Mouse (Mus musculus): ENCODE measurements around the gene Spata13. TPM values are rescaled to one million over a fixed set of nuclear protein-coding genes. Genes with fewer than 3 reads are reported as not detected.

Gene Spata13
- 17.6 and 22.2 TPM in 2 replicates for polyA plus RNA-seq (2012; rRNA removed)

- peak; percentile 57 for DNase-seq (ENCODE audit: low read depth)
Observed at GRCm38 (mm10) chr14:60633961-60634864, at the start of gene Spata13. Gene Spata13, plus strand, starts transcription at chr14:60634001.

- DNase-seq (ENCODE audit: low read depth): no peak
Observed at GRCm38 (mm10) chr14:60586687-60587453, 46.9 kb upstream of the Spata13 start.

GRCm38 (mm10) chr14:60589001-60589400, 44.8 kb upstream of the Spata13 start:
- DNase-seq (ENCODE audit: low read depth): no peak

- DNase-seq (ENCODE audit: low read depth): no peak
Observed at GRCm38 (mm10) chr14:60592339-60592738, 41.5 kb upstream of the Spata13 start.

- DNase-seq (ENCODE audit: low read depth): no peak
Observed at GRCm38 (mm10) chr14:60592822-60593221, 41.0 kb upstream of the Spata13 start.

GRCm38 (mm10) chr14:60597571-60597970, 36.2 kb upstream of the Spata13 start:
- no peak for DNase-seq (ENCODE audit: low read depth)

GRCm38 (mm10) chr14:60599044-60599443, 34.8 kb upstream of the Spata13 start:
- no peak for DNase-seq (ENCODE audit: low read depth)

- no peak for DNase-seq (ENCODE audit: low read depth)
Observed at GRCm38 (mm10) chr14:60605564-60605963, 28.2 kb upstream of the Spata13 start.

GRCm38 (mm10) chr14:60606194-60606593, 27.6 kb upstream of the Spata13 start:
- DNase-seq (ENCODE audit: low read depth): no peak

GRCm38 (mm10) chr14:60607743-60608142, 26.1 kb upstream of the Spata13 start:
- peak; percentile 38 for DNase-seq (ENCODE audit: low read depth)

GRCm38 (mm10) chr14:60609160-60609559, 24.6 kb upstream of the Spata13 start:
- DNase-seq (ENCODE audit: low read depth): peak; percentile 24

- no peak for DNase-seq (ENCODE audit: low read depth)
Observed at GRCm38 (mm10) chr14:60612671-60613070, 21.1 kb upstream of the Spata13 start.

- DNase-seq (ENCODE audit: low read depth): no peak
Observed at GRCm38 (mm10) chr14:60621076-60621475, 12.7 kb upstream of the Spata13 start.

- no peak for DNase-seq (ENCODE audit: low read depth)
Observed at GRCm38 (mm10) chr14:60625486-60625885, 8.3 kb upstream of the Spata13 start.

- DNase-seq (ENCODE audit: low read depth): no peak
Observed at GRCm38 (mm10) chr14:60629887-60630460, 3.8 kb upstream of the Spata13 start.

- no peak for DNase-seq (ENCODE audit: low read depth)
Observed at GRCm38 (mm10) chr14:60630981-60631380, 2.8 kb upstream of the Spata13 start.

GRCm38 (mm10) chr14:60634877-60635771, 1.3 kb downstream of the Spata13 start:
- no peak for DNase-seq (ENCODE audit: low read depth)

- DNase-seq (ENCODE audit: low read depth): no peak
Observed at GRCm38 (mm10) chr14:60635911-60636607, 2.3 kb downstream of the Spata13 start.

GRCm38 (mm10) chr14:60636608-60636980, 2.8 kb downstream of the Spata13 start:
- no peak for DNase-seq (ENCODE audit: low read depth)

- no peak for DNase-seq (ENCODE audit: low read depth)
Observed at GRCm38 (mm10) chr14:60636996-60637395, 3.2 kb downstream of the Spata13 start.

GRCm38 (mm10) chr14:60638159-60638558, 4.4 kb downstream of the Spata13 start:
- DNase-seq (ENCODE audit: low read depth): no peak

Measured in gonadal fat pad, adult 2 months (tissue).